Mouse (Mus musculus) hindbrain, embryonic 15.5 days (tissue): ENCODE measurements around the gene Stxbp6. TPM values are rescaled to one million over a fixed set of nuclear protein-coding genes. Genes with fewer than 3 reads are reported as not detected.

Source experiments
- ATAC-seq: fragments of 200-750 bp; cut with Nextera tagmentation; 2 replicates; pipeline ENCODE4 v1.8.0; 2017; ENCODE audit warnings: low read depth, moderate number of reproducible peaks, moderate TSS enrichment; ENCODE audit not compliant: low FRiP score
- H3K27ac ChIP-seq: fragments of 300-500 bp; sonication (generic); replicated peaks from 2 replicates; pipeline ENCODE4 v1.5.1; 2015; ENCODE audit warnings: mild to moderate bottlenecking, inconsistent platforms
- H3K27me3 ChIP-seq: fragments of 300-500 bp; sonication (generic); 2 replicates; pipeline ENCODE4 v1.6.1; 2015; ENCODE audit warnings: control low read depth, inconsistent platforms
- H3K36me3 ChIP-seq: fragments of 300-500 bp; sonication (generic); 2 replicates; pipeline ENCODE4 v1.6.1; 2015; ENCODE audit warnings: control low read depth, inconsistent platforms
- H3K4me1 ChIP-seq: fragments of 300-500 bp; sonication (generic); replicated peaks from 2 replicates; pipeline ENCODE4 v1.6.1; 2015; ENCODE audit warnings: control low read depth, inconsistent platforms
- H3K4me2 ChIP-seq: fragments of 300-500 bp; sonication (generic); 2 replicates; pipeline ENCODE4 v1.6.1; 2015; ENCODE audit warnings: moderate library complexity, mild to moderate bottlenecking, inconsistent platforms
- H3K4me3 ChIP-seq: fragments of 300-500 bp; sonication (generic); 2 replicates; pipeline ENCODE4 v1.5.1; 2015; ENCODE audit warnings: mild to moderate bottlenecking, inconsistent platforms
- H3K9ac ChIP-seq: fragments of 300-500 bp; sonication (generic); 2 replicates; pipeline ENCODE4 v1.6.1; 2015; ENCODE audit warnings: inconsistent platforms
- H3K9me3 ChIP-seq: fragments of 300-500 bp; sonication (generic); 2 replicates; pipeline ENCODE4 v1.6.1; 2016; ENCODE audit warnings: control low read depth, inconsistent platforms
- WGBS: fragments of 180-500 bp; shearing (Covaris S2); methylation state at CpG from one replicate; pipeline ENCODE4 v1.1.7; 2015; 5-methylcytosine and 5-hydroxymethylcytosine counted together
- polyA plus RNA-seq: library from polyadenylated mRNA; unstranded; fragments of >200 nt; fragmentation: Nextera tagmentation; extraction: Ambion mirVana; gene quantifications from 2 replicates; pipeline ENCODE4 v1.2.1, GENCODE M21; 2015

Gene Stxbp6
- polyA plus RNA-seq, 1 experiment from 2014 or later = 19.4 TPM

DNA sequence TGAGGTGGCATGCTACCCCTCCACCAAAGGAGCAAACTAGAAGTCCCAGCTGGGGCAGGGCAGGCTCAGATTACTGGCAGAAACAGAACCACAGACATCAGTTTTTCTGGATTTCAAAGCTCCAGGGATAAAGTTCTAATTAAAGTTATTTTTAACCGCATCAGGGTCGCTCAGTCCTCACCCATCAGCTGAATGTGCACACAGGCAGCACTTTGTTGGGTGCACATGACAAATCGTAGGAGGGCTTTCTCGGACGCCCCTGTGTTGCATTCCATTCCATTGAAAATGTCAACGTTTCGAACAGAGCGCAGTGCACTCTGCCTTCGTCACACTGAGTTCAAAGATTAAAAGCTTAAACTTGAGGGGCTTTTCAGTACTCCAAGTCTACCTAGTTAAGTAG is 84.1 kb downstream of the Stxbp6 start:
- ATAC-seq = no peak
- H3K27ac ChIP-seq = no peak overlapping the region
- H3K27me3 ChIP-seq = no peaks in the 10 kb centered on the region
- no peak overlapping the region for H3K4me3 ChIP-seq
- no peaks in the 10 kb centered on the region for H3K36me3 ChIP-seq
- H3K9me3 ChIP-seq = no peaks in the 10 kb centered on the region
- H3K9ac ChIP-seq = no peak overlapping the region
- no peaks in the 10 kb centered on the region for H3K4me1 ChIP-seq
- 68% methylated on average over 9 of the region's 9 CpGs for WGBS
- no peak overlapping the region for H3K4me2 ChIP-seq

- no peak overlapping the region for H3K4me3 ChIP-seq
- no peaks in the 10 kb centered on the region for H3K27me3 ChIP-seq
- no peaks in the 10 kb centered on the region for H3K4me1 ChIP-seq
- 76% methylated on average over 4 of the region's 4 CpGs for WGBS
- no peak overlapping the region for H3K9ac ChIP-seq
- H3K4me2 ChIP-seq = no peak overlapping the region
- no peak overlapping the region for H3K27ac ChIP-seq
- no peaks in the 10 kb centered on the region for H3K36me3 ChIP-seq
- H3K9me3 ChIP-seq = no peaks in the 10 kb centered on the region
- ATAC-seq = no peak
Observed at GRCm38 (mm10) chr12:44989011-44989410, 85.5 kb downstream of the Stxbp6 start.

DNA sequence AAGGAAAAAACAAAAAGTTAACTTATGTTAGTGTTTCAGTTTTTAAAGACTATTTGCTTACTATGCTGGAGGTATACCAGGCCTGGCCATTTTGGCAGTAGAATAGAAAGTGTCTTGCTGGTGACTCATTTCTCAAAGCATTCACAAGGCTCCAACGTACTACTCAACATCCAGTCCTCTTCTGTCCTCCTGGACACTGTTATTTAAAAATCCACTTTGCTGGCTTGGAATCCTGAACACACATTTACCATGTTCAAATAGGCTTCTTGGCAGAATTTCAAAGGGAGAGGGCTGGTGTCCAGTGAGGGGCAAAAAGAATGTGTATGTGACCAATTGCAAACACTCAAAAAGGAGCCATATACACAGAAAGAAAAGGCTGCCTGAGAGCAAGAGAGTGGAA is 86.7 kb downstream of the Stxbp6 start:
- no peak for ATAC-seq

GRCm38 (mm10) chr12:44979316-44979848 is 95.1 kb downstream of the Stxbp6 start:
- WGBS = 54% methylated on average over 5 of the region's 5 CpGs
- Histone ChIP-seq H3K9me3 (no peaks in the 10 kb centered on the region), H3K36me3 (no peaks in the 10 kb centered on the region), H3K4me2 (no peak overlapping the region), H3K9ac (no peak overlapping the region), H3K4me3 (no peak overlapping the region), H3K4me1 (no peaks in the 10 kb centered on the region), H3K27ac (no peak overlapping the region), H3K27me3 (no peaks in the 10 kb centered on the region)
- ATAC-seq = no peak

More for the DNA sequence above, 86.7 kb downstream of the Stxbp6 start:
- Histone ChIP-seq H3K4me1 (no peaks in the 10 kb centered on the region), H3K27me3 (no peaks in the 10 kb centered on the region), H3K4me2 (no peak overlapping the region), H3K9ac (no peak overlapping the region), H3K27ac (no peak overlapping the region), H3K9me3 (no peaks in the 10 kb centered on the region), H3K36me3 (no peaks in the 10 kb centered on the region), H3K4me3 (no peak overlapping the region)
- 78% methylated on average over 1 of the region's 1 CpGs for WGBS

DNA sequence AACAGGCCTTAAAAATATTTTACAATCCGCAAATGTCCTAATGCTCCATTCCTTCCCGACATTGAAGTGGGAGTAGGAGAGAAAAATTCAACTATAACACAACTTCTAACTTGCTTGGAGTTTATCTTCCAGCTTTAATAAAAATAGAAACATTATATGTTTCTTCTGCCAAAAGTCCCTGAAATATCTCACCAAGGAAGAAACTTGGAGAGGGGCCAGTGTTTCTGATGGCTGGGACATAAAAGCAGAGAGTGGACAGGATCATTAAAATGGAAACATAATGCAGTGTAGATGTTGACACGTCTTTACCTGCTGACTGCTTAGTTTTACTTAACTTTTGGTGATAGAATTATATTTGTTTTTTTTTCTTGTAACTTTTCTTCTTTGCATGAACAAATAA is 99.2 kb downstream of the Stxbp6 start:
- H3K9ac ChIP-seq = no peak overlapping the region
- H3K4me3 ChIP-seq = no peak overlapping the region
- H3K27ac ChIP-seq = no peak overlapping the region
- H3K4me2 ChIP-seq = no peak overlapping the region
- H3K27me3 ChIP-seq = no peaks in the 10 kb centered on the region
- H3K9me3 ChIP-seq = no peaks in the 10 kb centered on the region
- no peak for ATAC-seq
- H3K36me3 ChIP-seq = no peaks in the 10 kb centered on the region
- no peaks in the 10 kb centered on the region for H3K4me1 ChIP-seq
- 89% methylated on average over 3 of the region's 3 CpGs for WGBS

DNA sequence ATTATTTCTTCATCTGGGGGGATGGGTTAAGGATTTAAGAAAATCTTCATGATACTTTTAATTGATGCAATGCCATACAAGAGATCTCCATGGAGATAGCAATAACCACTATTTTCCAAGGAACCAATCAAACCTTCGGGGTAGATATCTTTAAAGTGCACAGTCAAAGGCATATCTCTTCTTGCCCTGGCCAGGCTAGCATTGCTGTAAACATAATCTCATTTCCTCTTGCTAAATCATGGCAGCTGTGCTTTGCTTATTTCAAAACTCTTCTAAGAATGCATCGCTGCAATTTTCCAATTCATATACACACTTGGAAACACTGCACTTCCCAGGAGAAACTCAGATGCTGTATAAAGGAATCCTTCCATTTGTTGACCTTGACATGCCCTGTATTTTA is 103.0 kb downstream of the Stxbp6 start:
- H3K9ac ChIP-seq = no peak overlapping the region
- H3K27ac ChIP-seq = no peak overlapping the region
- H3K9me3 ChIP-seq = no peaks in the 10 kb centered on the region
- no peaks in the 10 kb centered on the region for H3K27me3 ChIP-seq
- no peak for ATAC-seq
- no peaks in the 10 kb centered on the region for H3K36me3 ChIP-seq
- 94% methylated on average over 2 of the region's 2 CpGs for WGBS
- no peak overlapping the region for H3K4me2 ChIP-seq
- no peak overlapping the region for H3K4me3 ChIP-seq
- H3K4me1 ChIP-seq = no peaks in the 10 kb centered on the region

DNA sequence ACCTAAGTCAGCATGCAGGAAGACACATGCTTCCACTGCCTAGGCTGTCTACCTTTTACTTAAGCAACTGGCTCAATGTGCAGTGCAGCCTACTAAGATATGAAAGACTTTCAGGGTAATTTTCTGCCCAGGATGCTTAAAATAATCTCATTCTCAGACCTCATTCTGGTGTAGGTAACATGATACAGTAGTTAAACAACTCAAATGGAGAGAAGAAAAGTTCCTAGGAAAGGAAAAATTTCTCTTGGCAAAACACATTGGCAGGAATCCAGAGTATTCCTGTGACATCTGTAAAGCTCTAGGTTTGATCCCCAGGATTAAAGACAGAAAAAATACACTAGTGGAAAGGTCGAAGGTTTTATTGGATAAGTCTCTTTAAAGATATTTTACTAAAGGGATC is 107.1 kb downstream of the Stxbp6 start:
- 88% methylated on average over 1 of the region's 1 CpGs for WGBS
- no peak overlapping the region for H3K4me3 ChIP-seq
- no peaks in the 10 kb centered on the region for H3K36me3 ChIP-seq
- no peak overlapping the region for H3K9ac ChIP-seq
- no peak overlapping the region for H3K27ac ChIP-seq
- H3K27me3 ChIP-seq = no peaks in the 10 kb centered on the region
- H3K4me1 ChIP-seq = no peaks in the 10 kb centered on the region
- H3K9me3 ChIP-seq = no peaks in the 10 kb centered on the region
- ATAC-seq = no peak
- no peak overlapping the region for H3K4me2 ChIP-seq

- no peak overlapping the region for H3K4me2 ChIP-seq
- H3K4me3 ChIP-seq = no peak overlapping the region
- 93% methylated on average over 3 of the region's 3 CpGs for WGBS
- ATAC-seq = no peak
- H3K27me3 ChIP-seq = no peaks in the 10 kb centered on the region
- H3K27ac ChIP-seq = no peak overlapping the region
- no peaks in the 10 kb centered on the region for H3K4me1 ChIP-seq
- no peaks in the 10 kb centered on the region for H3K9me3 ChIP-seq
- H3K9ac ChIP-seq = no peak overlapping the region
- H3K36me3 ChIP-seq = no peaks in the 10 kb centered on the region
Observed at GRCm38 (mm10) chr12:44957474-44957873, 117.0 kb downstream of the Stxbp6 start.

GRCm38 (mm10) chr12:44953121-44953520 is 121.4 kb downstream of the Stxbp6 start:
- Histone ChIP-seq H3K9ac (no peak overlapping the region), H3K4me2 (no peak overlapping the region), H3K36me3 (no peaks in the 10 kb centered on the region), H3K27me3 (no peaks in the 10 kb centered on the region), H3K4me3 (no peak overlapping the region), H3K4me1 (no peaks in the 10 kb centered on the region), H3K9me3 (no peaks in the 10 kb centered on the region), H3K27ac (no peak overlapping the region)
- ATAC-seq = no peak
- 98% methylated on average over 2 of the region's 2 CpGs for WGBS

DNA sequence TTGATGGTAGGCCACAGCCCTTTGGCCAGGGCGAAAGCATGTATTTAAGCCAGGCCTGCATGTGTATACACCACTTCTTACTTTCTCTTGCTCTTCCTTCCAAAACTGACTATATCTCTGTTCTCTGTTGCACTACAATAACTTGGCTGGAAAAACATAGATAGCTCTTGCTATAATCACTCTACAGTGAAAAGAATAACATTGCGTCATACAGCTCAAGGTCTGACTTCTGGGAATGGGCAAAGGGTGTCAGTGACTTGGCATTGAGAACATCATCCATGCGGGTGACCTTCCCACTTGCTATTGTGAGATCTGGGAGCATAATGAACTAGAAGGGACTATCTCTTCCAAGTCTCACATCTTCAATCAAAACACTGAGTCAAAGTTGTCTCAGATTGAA is 122.4 kb downstream of the Stxbp6 start:
- Histone ChIP-seq H3K4me1 (no peaks in the 10 kb centered on the region), H3K9me3 (no peaks in the 10 kb centered on the region), H3K9ac (no peak overlapping the region), H3K4me3 (no peak overlapping the region), H3K27me3 (no peaks in the 10 kb centered on the region), H3K4me2 (no peak overlapping the region), H3K36me3 (no peaks in the 10 kb centered on the region), H3K27ac (no peak overlapping the region)
- ATAC-seq = no peak
- WGBS = 98% methylated on average over 3 of the region's 3 CpGs

DNA sequence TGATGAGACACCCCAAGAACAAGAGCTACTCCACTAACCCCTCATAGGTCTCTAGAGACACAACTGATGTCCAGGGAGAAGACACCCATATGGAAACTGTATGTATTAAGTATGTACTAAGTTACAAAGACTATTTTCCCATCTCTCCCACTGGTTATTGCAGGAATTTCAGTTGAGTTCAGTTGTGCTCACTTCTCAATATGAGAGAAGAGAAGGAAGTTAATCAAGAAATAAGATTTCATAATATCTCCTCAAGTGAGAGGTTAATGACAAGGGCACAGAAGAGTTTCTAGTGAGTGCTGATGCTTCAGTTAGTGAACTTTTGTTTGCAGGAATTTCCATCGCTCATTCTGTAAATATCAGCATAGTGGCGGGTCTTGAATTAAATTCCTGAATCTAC is 124.0 kb downstream of the Stxbp6 start:
- H3K27me3 ChIP-seq = no peaks in the 10 kb centered on the region
- no peak for ATAC-seq
- no peak overlapping the region for H3K27ac ChIP-seq
- WGBS = 97% methylated on average over 2 of the region's 2 CpGs
- H3K4me3 ChIP-seq = no peak overlapping the region
- H3K9me3 ChIP-seq = no peaks in the 10 kb centered on the region
- H3K4me1 ChIP-seq = no peaks in the 10 kb centered on the region
- H3K36me3 ChIP-seq = no peaks in the 10 kb centered on the region
- no peak overlapping the region for H3K9ac ChIP-seq
- no peak overlapping the region for H3K4me2 ChIP-seq

GRCm38 (mm10) chr12:44947823-44948222 is 126.7 kb downstream of the Stxbp6 start:
- ATAC-seq = no peak
- H3K27ac ChIP-seq = no peak overlapping the region
- no peak overlapping the region for H3K4me2 ChIP-seq
- H3K9ac ChIP-seq = no peak overlapping the region
- H3K9me3 ChIP-seq = no peaks in the 10 kb centered on the region
- H3K4me1 ChIP-seq = no peaks in the 10 kb centered on the region
- no peaks in the 10 kb centered on the region for H3K36me3 ChIP-seq
- no peaks in the 10 kb centered on the region for H3K27me3 ChIP-seq
- 84% methylated on average over 5 of the region's 5 CpGs for WGBS
- no peak overlapping the region for H3K4me3 ChIP-seq

DNA sequence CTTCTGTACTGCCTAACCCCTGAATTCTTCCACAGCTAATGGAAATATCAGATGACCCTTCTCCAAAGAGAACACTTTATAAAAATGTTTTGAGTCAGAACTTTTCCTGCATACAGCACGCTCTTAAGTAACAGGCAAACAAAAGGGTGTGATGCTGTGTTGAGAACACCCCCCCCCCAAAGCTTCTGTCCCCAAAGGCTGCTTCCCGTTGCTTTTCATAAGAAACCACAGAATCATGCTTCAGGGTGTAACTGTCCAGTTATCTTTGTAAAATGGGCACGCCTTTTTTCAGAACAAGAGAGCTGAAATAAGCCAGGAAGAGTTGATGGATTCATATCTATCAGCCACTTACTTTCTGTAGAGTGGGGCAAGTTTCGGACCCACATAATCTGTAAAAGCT is 134.2 kb downstream of the Stxbp6 start:
- H3K9me3 ChIP-seq = no peaks in the 10 kb centered on the region
- H3K36me3 ChIP-seq = no peaks in the 10 kb centered on the region
- H3K27me3 ChIP-seq = no peaks in the 10 kb centered on the region
- H3K4me1 ChIP-seq = no peaks in the 10 kb centered on the region
- H3K4me2 ChIP-seq = no peak overlapping the region
- no peak overlapping the region for H3K4me3 ChIP-seq
- no peak overlapping the region for H3K27ac ChIP-seq
- no peak overlapping the region for H3K9ac ChIP-seq
- no peak for ATAC-seq
- 90% methylated on average over 4 of the region's 4 CpGs for WGBS
